Mouse (Mus musculus) kidney, embryonic 16.5 days (tissue): ENCODE data around the gene Ppp1r3a. TPM values are rescaled to one million over a fixed set of nuclear protein-coding genes. Genes with fewer than 3 reads are reported as not detected.
A peak's percentile ranks its signal among the peaks of the same experiment; 100 is the strongest.

ENCODE experiments used
- ATAC-seq: fragments of 200-750 bp; cut with Nextera tagmentation; 2 replicates; pipeline ENCODE4 v1.8.0; 2017; ENCODE audit warnings: moderate TSS enrichment; ENCODE audit not compliant: low FRiP score, low TSS enrichment
- H3K27ac ChIP-seq: fragments of 300-500 bp; sonication (generic); 2 replicates; pipeline ENCODE4 v1.5.1; 2014; ENCODE audit warnings: low read length
- H3K27me3 ChIP-seq: fragments of 300-500 bp; sonication (generic); 2 replicates; pipeline ENCODE4 v1.6.1; 2014; ENCODE audit warnings: low read length, control low read depth, mixed read lengths; ENCODE audit not compliant: insufficient read depth
- H3K36me3 ChIP-seq: fragments of 300-500 bp; sonication (generic); 2 replicates; pipeline ENCODE4 v1.6.1; 2014; ENCODE audit warnings: low read length, control low read depth, mixed read lengths; ENCODE audit not compliant: insufficient read depth
- H3K4me1 ChIP-seq: fragments of 300-500 bp; sonication (generic); 2 replicates; pipeline ENCODE4 v1.6.1; 2014; ENCODE audit warnings: low read length, control low read depth, mixed read lengths; ENCODE audit not compliant: insufficient read depth
- H3K4me2 ChIP-seq: fragments of 300-500 bp; sonication (generic); replicated peaks from 2 replicates; pipeline ENCODE4 v1.6.1; 2014; ENCODE audit warnings: low read depth, low read length
- H3K4me3 ChIP-seq: fragments of 300-500 bp; sonication (generic); 2 replicates; pipeline ENCODE4 v1.5.1; 2014; ENCODE audit warnings: mild to moderate bottlenecking, low read length
- H3K9ac ChIP-seq: fragments of 300-500 bp; sonication (generic); replicated peaks from 2 replicates; pipeline ENCODE4 v1.6.1; 2014; ENCODE audit warnings: low read length
- H3K9me3 ChIP-seq: fragments of 300-500 bp; sonication (generic); 2 replicates; pipeline ENCODE4 v1.6.1; 2016; ENCODE audit warnings: low read length, control low read depth
- WGBS: fragments of 180-500 bp; shearing (Covaris S2); extraction: QIAGEN DNeasy Blood & Tissue Kit; methylation state at CpG from one replicate; pipeline ENCODE4 v1.1.7; 2014; 5-methylcytosine and 5-hydroxymethylcytosine counted together
- polyA plus RNA-seq: library from polyadenylated mRNA; unstranded; fragments of >200 nt; fragmentation: Nextera tagmentation; extraction: Ambion mirVana; gene quantifications from 2 replicates; pipeline ENCODE4 v1.2.1, GENCODE M21; 2015

Ppp1r3a gene
- polyA plus RNA-seq: 0.04 and 0.05 TPM in 2 replicates

DNA sequence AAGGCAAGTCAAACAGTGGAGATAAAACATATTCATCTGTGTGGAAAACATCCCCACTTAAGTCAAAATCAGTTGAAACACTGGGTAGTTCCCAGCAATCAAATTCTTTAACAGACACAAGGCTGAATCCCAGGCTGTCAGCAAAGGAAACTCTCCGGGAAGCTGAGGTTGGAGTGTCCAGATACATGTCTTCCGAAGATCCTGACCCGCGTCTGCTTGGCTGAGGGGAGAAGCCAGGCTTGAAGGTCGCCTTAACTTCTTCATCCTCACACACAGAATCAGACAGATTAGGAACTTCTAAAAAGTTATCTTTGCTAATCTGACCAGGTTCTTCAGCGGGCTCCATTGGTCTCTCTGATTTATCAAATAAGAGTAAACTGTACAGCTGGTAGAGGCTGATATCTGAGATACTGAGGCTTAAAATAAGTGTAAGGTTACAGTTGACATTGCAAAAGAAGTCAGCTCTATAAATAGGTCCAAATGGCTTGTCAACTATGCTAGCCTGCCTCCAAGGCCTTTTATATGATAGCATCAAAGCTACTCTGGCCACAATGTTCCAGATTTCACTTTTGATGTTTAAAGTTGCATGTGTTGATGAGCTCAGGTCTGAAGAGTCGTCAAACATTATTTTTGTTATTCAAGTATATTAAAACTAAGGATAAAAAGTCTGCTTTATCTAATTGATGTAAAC, at the start of gene Ppp1r3a:
Gene Ppp1r3a (minus strand): TSS at position 374 of the 691 bp plus-strand sequence.
- Histone ChIP-seq H3K27ac (no peak within 1 kb of the TSS), H3K4me3 (no peak within 1 kb of the TSS), H3K4me1 (no peaks in the 10 kb centered on the region), H3K36me3 (no peaks in the 10 kb centered on the region), H3K4me2 (no peak within 1 kb of the TSS), H3K27me3 (no peaks in the 10 kb centered on the region), H3K9me3 (no peaks in the 10 kb centered on the region), H3K9ac (no peak within 1 kb of the TSS)
- no peak for ATAC-seq
- 80% methylated on average over 7 of the region's 7 CpGs for WGBS

- Histone ChIP-seq H3K9me3 (no peaks in the 10 kb centered on the region), H3K4me1 (no peaks in the 10 kb centered on the region), H3K27ac (no peak overlapping the region), H3K4me2 (no peak overlapping the region), H3K4me3 (no peak overlapping the region), H3K27me3 (no peaks in the 10 kb centered on the region), H3K36me3 (no peaks in the 10 kb centered on the region), H3K9ac (no peak overlapping the region)
- no peak for ATAC-seq
- 97% methylated on average over 1 of the region's 1 CpGs for WGBS
Measured at GRCm38 (mm10) chr6:14787157-14787938, 32.3 kb upstream of the Ppp1r3a start.

DNA sequence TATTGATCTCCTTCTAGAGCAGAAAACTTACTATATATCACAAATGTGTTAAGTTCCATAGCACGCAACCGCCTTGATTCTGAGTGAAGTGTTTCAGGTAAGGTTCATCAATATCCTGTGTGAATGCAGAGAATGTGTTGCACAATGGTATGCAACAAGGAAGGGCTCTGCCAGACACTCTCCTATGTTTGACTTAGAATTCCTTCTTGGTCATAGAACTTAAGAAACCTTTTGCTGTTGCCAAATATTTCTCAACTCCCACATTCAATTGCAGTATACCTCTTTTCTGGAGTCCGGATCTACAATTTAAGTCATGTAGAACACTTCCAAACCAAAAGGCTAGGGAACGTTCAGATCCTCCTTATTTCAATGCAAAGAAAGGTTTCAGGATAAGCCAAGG, 22.8 kb upstream of the Ppp1r3a start:
- ATAC-seq: no peak
- H3K36me3 ChIP-seq: no peaks in the 10 kb centered on the region
- no peak overlapping the region for H3K4me2 ChIP-seq
- H3K9me3 ChIP-seq: no peaks in the 10 kb centered on the region
- H3K4me1 ChIP-seq: no peaks in the 10 kb centered on the region
- H3K27ac ChIP-seq: no peak overlapping the region
- no peak overlapping the region for H3K4me3 ChIP-seq
- WGBS: 93% methylated on average over 4 of the region's 4 CpGs
- H3K27me3 ChIP-seq: no peaks in the 10 kb centered on the region
- no peak overlapping the region for H3K9ac ChIP-seq

DNA sequence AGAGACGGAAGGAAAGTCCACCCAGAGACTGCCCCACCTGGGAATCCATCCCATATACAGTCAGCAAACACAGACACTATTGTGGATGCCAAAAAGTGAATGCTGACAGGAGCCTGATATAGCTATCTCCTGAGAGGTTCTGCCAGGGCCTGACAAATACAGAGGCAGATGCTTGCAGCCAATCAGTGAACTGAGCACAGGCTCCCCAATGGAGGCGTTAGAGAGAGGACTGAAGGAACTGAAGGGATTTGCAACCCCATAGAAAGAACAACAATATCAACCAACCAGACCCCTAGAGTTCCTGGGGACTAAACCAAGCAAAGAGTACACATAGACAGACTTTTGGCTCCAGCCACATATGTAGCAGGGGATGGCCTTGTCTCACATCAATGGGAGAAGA, 16.6 kb upstream of the Ppp1r3a start:
- Histone ChIP-seq H3K9me3 (no peaks in the 10 kb centered on the region), H3K27ac (no peak overlapping the region), H3K4me2 (no peak overlapping the region), H3K27me3 (no peaks in the 10 kb centered on the region), H3K9ac (no peak overlapping the region), H3K4me1 (no peaks in the 10 kb centered on the region), H3K4me3 (no peak overlapping the region), H3K36me3 (no peaks in the 10 kb centered on the region)
- ATAC-seq: no peak
- 85% methylated on average over 2 of the region's 2 CpGs for WGBS

GRCm38 (mm10) chr6:14757486-14757885, 2.4 kb upstream of the Ppp1r3a start:
- Histone ChIP-seq H3K4me2 (no peak overlapping the region), H3K27ac (no peak overlapping the region), H3K9ac (no peak overlapping the region), H3K4me1 (no peaks in the 10 kb centered on the region), H3K4me3 (no peak overlapping the region), H3K27me3 (no peaks in the 10 kb centered on the region), H3K36me3 (no peaks in the 10 kb centered on the region), H3K9me3 (no peaks in the 10 kb centered on the region)
- 74% methylated on average over 3 of the region's 3 CpGs for WGBS
- no peak for ATAC-seq

GRCm38 (mm10) chr6:14753512-14753911, 1.6 kb downstream of the Ppp1r3a start:
- 76% methylated on average over 4 of the region's 4 CpGs for WGBS
- no peak for ATAC-seq
- H3K27ac ChIP-seq: no peak overlapping the region

GRCm38 (mm10) chr6:14752211-14752610, 2.9 kb downstream of the Ppp1r3a start:
- H3K27me3 ChIP-seq: no peaks in the 10 kb centered on the region
- H3K9ac ChIP-seq: no peak overlapping the region
- no peak for ATAC-seq
- 64% methylated on average over 1 of the region's 1 CpGs for WGBS
- H3K4me1 ChIP-seq: no peaks in the 10 kb centered on the region
- H3K4me2 ChIP-seq: no peak overlapping the region
- H3K36me3 ChIP-seq: no peaks in the 10 kb centered on the region
- no peak overlapping the region for H3K4me3 ChIP-seq
- no peaks in the 10 kb centered on the region for H3K9me3 ChIP-seq
- no peak overlapping the region for H3K27ac ChIP-seq

More at GRCm38 (mm10) chr6:14753512-14753911, 1.6 kb downstream of the Ppp1r3a start:
- H3K4me2 ChIP-seq: no peak overlapping the region
- no peaks in the 10 kb centered on the region for H3K4me1 ChIP-seq
- H3K9me3 ChIP-seq: no peaks in the 10 kb centered on the region
- H3K9ac ChIP-seq: no peak overlapping the region
- no peak overlapping the region for H3K4me3 ChIP-seq
- H3K27me3 ChIP-seq: no peaks in the 10 kb centered on the region
- no peaks in the 10 kb centered on the region for H3K36me3 ChIP-seq

DNA sequence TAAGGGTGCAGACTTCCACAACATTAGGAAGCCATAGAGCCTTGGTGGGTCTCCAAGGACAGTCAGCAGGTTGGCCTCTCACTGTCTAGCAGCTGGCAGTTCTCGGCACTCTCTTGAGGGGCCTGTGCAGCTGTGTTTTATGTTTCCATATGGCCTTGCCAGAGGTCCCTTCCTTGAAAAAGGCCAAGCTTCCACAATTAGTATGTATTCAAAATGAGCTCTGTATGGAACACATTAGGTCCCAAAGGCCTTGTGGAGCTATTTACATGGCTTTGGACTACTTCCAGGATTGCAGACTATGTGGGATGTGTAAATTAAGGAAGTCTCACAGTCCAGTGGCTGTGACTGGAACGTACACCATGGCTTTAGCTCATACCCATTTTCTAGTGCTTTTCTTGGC, 8.1 kb downstream of the Ppp1r3a start:
- no peaks in the 10 kb centered on the region for H3K4me1 ChIP-seq
- H3K9me3 ChIP-seq: no peaks in the 10 kb centered on the region
- H3K27ac ChIP-seq: no peak overlapping the region
- no peak overlapping the region for H3K4me3 ChIP-seq
- peak; percentile 79 for ATAC-seq
- H3K9ac ChIP-seq: no peak overlapping the region
- no peaks in the 10 kb centered on the region for H3K27me3 ChIP-seq
- WGBS: 58% methylated on average over 2 of the region's 2 CpGs
- no peak overlapping the region for H3K4me2 ChIP-seq
- no peaks in the 10 kb centered on the region for H3K36me3 ChIP-seq

- Histone ChIP-seq H3K9ac (no peak overlapping the region), H3K4me3 (no peak overlapping the region), H3K4me1 (no peaks in the 10 kb centered on the region), H3K27me3 (no peaks in the 10 kb centered on the region), H3K27ac (no peak overlapping the region), H3K36me3 (no peaks in the 10 kb centered on the region), H3K9me3 (no peaks in the 10 kb centered on the region), H3K4me2 (no peak overlapping the region)
- WGBS: 92% methylated on average over 2 of the region's 2 CpGs
- no peak for ATAC-seq
Measured at GRCm38 (mm10) chr6:14736017-14736416, 19.1 kb downstream of the Ppp1r3a start.

- WGBS: 54% methylated on average over 5 of the region's 5 CpGs
Measured at GRCm38 (mm10) chr6:14731011-14731410, 24.1 kb downstream of the Ppp1r3a start.

More at GRCm38 (mm10) chr6:14731011-14731410, 24.1 kb downstream of the Ppp1r3a start:
- Histone ChIP-seq H3K9me3 (no peaks in the 10 kb centered on the region), H3K36me3 (no peaks in the 10 kb centered on the region), H3K4me2 (no peak overlapping the region), H3K27ac (no peak overlapping the region), H3K4me1 (no peaks in the 10 kb centered on the region), H3K9ac (no peak overlapping the region), H3K4me3 (no peak overlapping the region), H3K27me3 (no peaks in the 10 kb centered on the region)
- ATAC-seq: no peak
